Mouse (Mus musculus): ENCODE measurements around the gene Cma2. TPM values are rescaled to one million over a fixed set of nuclear protein-coding genes. Genes with fewer than 3 reads are reported as not detected.
"Not testable (repeated sequence)": the region's sequence is repeated elsewhere in the genome, so short reads cannot be mapped to it uniquely, and the experiment has no call there.

Cma2 gene
- polyA plus RNA-seq, 1 experiment: not detected

GRCm38 (mm10) chr14:56019446-56019845 lies 68.7 kb downstream of the Cma2 start:
- TF ChIP-seq POLR2A (IDR thresholded peaks at IDR 0.05; ENCODE audit: extremely low read depth, insufficient read depth, low read length): no peak
- no peak for TF ChIP-seq CTCF (IDR thresholded peaks at IDR 0.05; ENCODE audit: extremely low read depth, insufficient read depth, low read length)
- Histone ChIP-seq H3K4me3 (ENCODE audit: insufficient read depth, low read length) (no peak overlapping the region), H3K27ac (ENCODE audit: insufficient read depth, low read length) (no peak overlapping the region), H3K4me1 (ENCODE audit: control insufficient read depth, insufficient read depth, low read length) (no peaks in the 10 kb centered on the region)

GRCm38 (mm10) chr14:56021305-56021704 lies 70.5 kb downstream of the Cma2 start:
- H3K4me1 ChIP-seq (ENCODE audit: control insufficient read depth, insufficient read depth, low read length); H3K4me3 ChIP-seq (ENCODE audit: insufficient read depth, low read length); H3K27ac ChIP-seq (ENCODE audit: insufficient read depth, low read length): not testable (repeated sequence)

Other genes starting within 250 kb of the Cma2 start
- gene Tgm1, start 237.1 kb upstream of the Cma2 start, polyA plus RNA-seq (2012; rRNA removed): 0.04 and 0.08 TPM in 2 replicates
- gene Rabggta, start 228.7 kb upstream of the Cma2 start, polyA plus RNA-seq (2012; rRNA removed): 64.7 and 67.9 TPM in 2 replicates
- gene Dhrs1, start 205.3 kb upstream of the Cma2 start, polyA plus RNA-seq (2012; rRNA removed): 117 TPM in 2 replicates
- 9.1 and 9.2 TPM in 2 replicates for gene Nop9, start 205.3 kb upstream of the Cma2 start, polyA plus RNA-seq (2012; rRNA removed)
- 16.9 and 18.2 TPM in 2 replicates for gene Cideb, start 192.5 kb upstream of the Cma2 start, polyA plus RNA-seq (2012; rRNA removed)
- gene Ltb4r2, start 189.6 kb upstream of the Cma2 start, polyA plus RNA-seq (2012; rRNA removed): 0.15 and 0.17 TPM in 2 replicates
- gene Ltb4r1, start 185.0 kb upstream of the Cma2 start, polyA plus RNA-seq (2012; rRNA removed): 0.25 and 0.45 TPM in 2 replicates
- gene Adcy4, start 166.9 kb upstream of the Cma2 start, polyA plus RNA-seq (2012; rRNA removed): 3.4 and 4.4 TPM in 2 replicates
- 0.66 and 1.0 TPM in 2 replicates for gene Ripk3, start 162.1 kb upstream of the Cma2 start, polyA plus RNA-seq (2012; rRNA removed)
- gene Nfatc4, start 127.8 kb upstream of the Cma2 start, polyA plus RNA-seq (2012; rRNA removed): 1.8 and 2.0 TPM in 2 replicates
- 2.6 and 2.8 TPM in 2 replicates for gene Nynrin, start 97.0 kb upstream of the Cma2 start, polyA plus RNA-seq (2012; rRNA removed)
- gene Cbln3, start 66.6 kb upstream of the Cma2 start, polyA plus RNA-seq (2012; rRNA removed): 0.42 and 0.68 TPM in 2 replicates
- gene Khnyn, start 66.0 kb upstream of the Cma2 start, polyA plus RNA-seq (2012; rRNA removed): 11.4 TPM in 2 replicates
- 147 and 150 TPM in 2 replicates for gene Sdr39u1, start 50.7 kb upstream of the Cma2 start, polyA plus RNA-seq (2012; rRNA removed)
- 0.13 and 0.25 TPM in 2 replicates for gene Cma1, start 6.3 kb upstream of the Cma2 start, polyA plus RNA-seq (2012; rRNA removed)
- not detected in 2 replicates for gene Mcpt1, start 67.0 kb downstream of the Cma2 start, polyA plus RNA-seq (2012; rRNA removed)
- not detected in 2 replicates for gene Mcpt9, start 79.5 kb downstream of the Cma2 start, polyA plus RNA-seq (2012; rRNA removed)
- not detected in 2 replicates for gene Mcpt2, start 91.1 kb downstream of the Cma2 start, polyA plus RNA-seq (2012; rRNA removed)
- 0.47 TPM in 1 of 2 replicates, not detected in the other for gene Mcpt4, start 111.3 kb downstream of the Cma2 start, polyA plus RNA-seq (2012; rRNA removed)
- not detected in 2 replicates for gene Mcpt8, start 134.3 kb downstream of the Cma2 start, polyA plus RNA-seq (2012; rRNA removed)
- gene Ctsg, start 151.6 kb downstream of the Cma2 start, polyA plus RNA-seq (2012; rRNA removed): not detected in 2 replicates
- gene Gzme, start 169.6 kb downstream of the Cma2 start, polyA plus RNA-seq (2012; rRNA removed): not detected in 2 replicates
- gene Gzmd, start 181.6 kb downstream of the Cma2 start, polyA plus RNA-seq (2012; rRNA removed): not detected in 2 replicates
- not detected in 2 replicates for gene Gzmg, start 208.6 kb downstream of the Cma2 start, polyA plus RNA-seq (2012; rRNA removed)
- not detected in 2 replicates for gene Gzmn, start 223.6 kb downstream of the Cma2 start, polyA plus RNA-seq (2012; rRNA removed)

Data from cortical plate, adult 2 months (tissue).